Mouse (Mus musculus): ENCODE data around the gene Pheta2. TPM values are rescaled to one million over a fixed set of nuclear protein-coding genes. Genes with fewer than 3 reads are reported as not detected.

Pheta2 gene
- total RNA-seq, 1 experiment from 2014 or later = 13.6 TPM

GRCm38 (mm10) chr15:82341036-82341501 lies 2.3 kb downstream of the Pheta2 start:
- 0 out of 4 replicates have a peak, but pooled peaks of 1 of the 2 experiments have one; percentile 6 for ATAC-seq (replicated peaks in 1 of 2; ENCODE audit: insufficient read depth in 1 of 2, low FRiP score in 2 of 2, low TSS enrichment in 1 of 2, low read depth in 1 of 2, poor library complexity in 2 of 2, severe bottlenecking in 2 of 2)

DNA sequence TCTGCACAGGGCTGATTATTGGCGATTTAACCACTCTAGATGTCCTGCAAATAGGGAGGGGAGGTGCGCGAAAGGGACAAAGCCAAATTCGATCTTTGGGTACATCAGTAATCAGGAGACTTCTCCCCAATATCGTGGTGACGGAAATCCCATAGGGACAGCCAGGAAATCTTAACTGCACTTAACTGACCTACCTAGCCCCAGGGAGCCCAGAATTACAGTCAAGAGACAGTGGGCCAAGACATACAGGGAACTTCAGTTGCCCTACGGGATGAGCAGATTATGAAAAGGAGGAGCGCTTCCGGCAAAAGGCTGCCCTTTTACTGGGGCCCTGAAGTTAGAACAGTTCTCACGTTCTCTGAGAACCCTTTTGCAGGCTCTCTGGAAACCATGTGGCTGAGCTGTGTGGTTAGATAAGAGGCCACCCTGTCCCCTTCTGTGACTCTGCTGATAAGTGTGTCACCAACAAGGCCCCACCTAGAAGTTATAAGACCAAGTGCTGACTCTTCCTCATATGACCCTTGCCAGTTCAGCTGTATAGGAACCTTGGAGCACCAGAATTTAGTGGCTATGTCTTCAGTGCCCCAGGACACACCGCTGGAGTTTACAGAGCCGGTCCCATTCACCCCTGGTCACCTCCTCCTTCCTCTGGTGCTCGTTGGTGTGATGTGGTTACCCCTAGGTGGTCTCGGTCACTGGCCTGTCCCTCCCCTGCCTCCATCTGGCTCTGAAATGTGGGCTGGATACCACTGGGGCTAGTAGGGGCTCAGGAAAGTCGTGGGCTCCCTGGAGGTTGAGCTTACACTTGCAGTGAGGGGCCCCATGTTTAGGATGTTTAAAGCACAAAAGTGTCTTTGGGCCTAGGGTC lies 3.2 kb downstream of the Pheta2 start:
- peak; percentile 34 to 40 for ATAC-seq (replicated peaks in 1 of 2; ENCODE audit: insufficient read depth in 1 of 2, low FRiP score in 2 of 2, low TSS enrichment in 1 of 2, low read depth in 1 of 2, poor library complexity in 2 of 2, severe bottlenecking in 2 of 2)

GRCm38 (mm10) chr15:82342543-82342935 lies 3.8 kb downstream of the Pheta2 start:
- ATAC-seq (replicated peaks in 1 of 2; ENCODE audit: insufficient read depth in 1 of 2, low FRiP score in 2 of 2, low TSS enrichment in 1 of 2, low read depth in 1 of 2, poor library complexity in 2 of 2, severe bottlenecking in 2 of 2) = no peak

GRCm38 (mm10) chr15:82343368-82344287 lies 4.9 kb downstream of the Pheta2 start:
- ATAC-seq (replicated peaks in 1 of 2; ENCODE audit: insufficient read depth in 1 of 2, low FRiP score in 2 of 2, low TSS enrichment in 1 of 2, low read depth in 1 of 2, poor library complexity in 2 of 2, severe bottlenecking in 2 of 2) = no peak

DNA sequence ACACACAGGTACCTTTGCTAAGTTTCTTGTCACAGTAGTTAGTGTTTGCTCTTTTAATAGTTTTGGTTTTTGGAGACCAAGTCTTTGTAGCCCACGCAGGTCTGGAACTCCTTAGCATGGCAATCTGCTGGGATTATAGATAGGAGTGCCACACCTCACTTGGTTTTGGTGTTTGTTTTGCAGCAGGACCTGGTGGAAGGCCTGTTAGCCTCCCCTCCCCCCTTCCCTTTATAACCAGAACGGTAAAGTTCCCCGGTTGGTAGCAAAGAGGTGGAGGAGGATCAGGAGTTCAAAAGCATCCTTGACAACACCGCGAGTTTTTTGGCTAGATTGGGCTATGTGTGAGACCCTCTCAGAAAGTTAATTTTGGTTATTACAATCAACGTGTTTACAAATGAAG lies 6.2 kb downstream of the Pheta2 start:
- ATAC-seq (replicated peaks in 1 of 2; ENCODE audit: insufficient read depth in 1 of 2, low FRiP score in 2 of 2, low TSS enrichment in 1 of 2, low read depth in 1 of 2, poor library complexity in 2 of 2, severe bottlenecking in 2 of 2) = no peak

- ATAC-seq (replicated peaks in 1 of 2; ENCODE audit: insufficient read depth in 1 of 2, low FRiP score in 2 of 2, low TSS enrichment in 1 of 2, low read depth in 1 of 2, poor library complexity in 2 of 2, severe bottlenecking in 2 of 2) = peak; percentile 77 to 83
Measured at GRCm38 (mm10) chr15:82345820-82346470, 7.2 kb downstream of the Pheta2 start.

DNA sequence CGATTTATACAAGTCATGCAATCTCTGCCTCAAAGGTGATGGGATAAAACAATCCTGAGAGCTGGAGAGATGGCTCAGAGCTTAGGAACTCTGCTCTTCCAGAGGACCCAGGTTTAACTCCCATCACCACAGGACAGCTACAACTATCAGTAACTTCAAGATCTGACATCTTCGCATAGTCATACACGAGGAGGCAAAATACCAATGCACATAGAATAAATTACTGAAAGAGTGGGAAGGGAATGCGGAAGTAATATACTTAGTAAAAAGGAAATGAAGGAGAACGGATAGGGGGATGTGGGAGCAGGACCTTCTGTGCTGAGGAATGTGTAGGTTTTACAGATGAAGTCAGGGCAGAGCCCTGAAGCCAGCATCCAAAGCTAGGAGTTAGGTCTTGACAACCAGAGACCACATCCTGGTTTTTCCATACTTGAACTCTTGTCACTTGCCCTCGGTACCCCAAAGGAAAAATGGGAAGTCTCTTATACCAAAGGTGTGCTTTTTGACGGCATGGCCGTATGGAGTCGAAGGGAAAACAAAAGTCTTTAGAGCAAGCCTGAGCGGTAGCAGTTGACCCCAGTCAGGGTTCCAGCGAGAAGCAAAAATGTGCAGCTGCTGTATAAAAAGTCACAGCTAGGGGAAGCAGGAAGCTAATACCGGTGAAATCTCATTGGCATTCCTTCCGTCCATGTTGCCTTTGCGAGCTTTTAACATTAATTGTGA lies 8.0 kb downstream of the Pheta2 start:
- no peak for ATAC-seq (replicated peaks in 1 of 2; ENCODE audit: insufficient read depth in 1 of 2, low FRiP score in 2 of 2, low TSS enrichment in 1 of 2, low read depth in 1 of 2, poor library complexity in 2 of 2, severe bottlenecking in 2 of 2)

GRCm38 (mm10) chr15:82347303-82347676 lies 8.5 kb downstream of the Pheta2 start:
- no peak for ATAC-seq (replicated peaks in 1 of 2; ENCODE audit: insufficient read depth in 1 of 2, low FRiP score in 2 of 2, low TSS enrichment in 1 of 2, low read depth in 1 of 2, poor library complexity in 2 of 2, severe bottlenecking in 2 of 2)

- no peak for ATAC-seq (replicated peaks in 1 of 2; ENCODE audit: insufficient read depth in 1 of 2, low FRiP score in 2 of 2, low TSS enrichment in 1 of 2, low read depth in 1 of 2, poor library complexity in 2 of 2, severe bottlenecking in 2 of 2)
Measured at GRCm38 (mm10) chr15:82347852-82348251, 9.1 kb downstream of the Pheta2 start.

GRCm38 (mm10) chr15:82348258-82348998 lies 9.7 kb downstream of the Pheta2 start:
- ATAC-seq (replicated peaks in 1 of 2; ENCODE audit: insufficient read depth in 1 of 2, low FRiP score in 2 of 2, low TSS enrichment in 1 of 2, low read depth in 1 of 2, poor library complexity in 2 of 2, severe bottlenecking in 2 of 2) = no peak

DNA sequence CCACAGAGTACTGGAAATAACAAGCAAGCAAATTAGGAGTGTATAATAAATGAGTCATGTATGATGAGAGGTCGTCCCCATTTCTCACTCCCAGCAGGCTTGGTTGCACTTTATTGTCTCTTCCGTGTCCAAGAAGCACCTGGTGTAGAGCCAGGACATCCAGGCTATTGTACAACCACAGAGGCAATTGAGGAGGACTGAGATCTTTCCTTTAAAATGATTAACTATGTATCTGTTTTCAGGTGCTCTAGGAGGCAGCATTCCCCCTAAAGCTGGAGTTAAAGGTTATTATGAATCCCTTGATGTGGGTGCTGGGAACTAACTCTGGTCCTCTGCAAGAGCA lies 10.2 kb downstream of the Pheta2 start:
- no peak for ATAC-seq (replicated peaks in 1 of 2; ENCODE audit: insufficient read depth in 1 of 2, low FRiP score in 2 of 2, low TSS enrichment in 1 of 2, low read depth in 1 of 2, poor library complexity in 2 of 2, severe bottlenecking in 2 of 2)

DNA sequence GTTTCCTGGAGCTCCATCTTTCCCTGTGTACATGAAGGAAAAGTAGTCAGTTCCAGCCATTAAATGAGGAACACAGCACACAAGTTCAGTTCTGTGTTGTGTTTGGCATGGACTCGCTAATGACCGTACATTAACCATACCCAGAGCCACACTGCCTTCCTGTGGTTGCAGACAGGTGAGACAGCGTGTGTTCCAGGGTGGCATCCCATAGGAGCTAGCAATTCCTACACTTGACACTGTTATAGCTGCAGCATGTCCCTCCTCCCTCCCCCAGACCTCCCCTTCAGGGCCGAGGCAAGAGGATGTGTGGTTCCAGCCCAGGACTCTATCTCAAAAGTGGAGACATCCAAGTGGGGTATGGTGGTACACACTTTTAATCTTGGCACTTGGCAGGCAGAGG lies 11.6 kb downstream of the Pheta2 start:
- ATAC-seq (replicated peaks in 1 of 2; ENCODE audit: insufficient read depth in 1 of 2, low FRiP score in 2 of 2, low TSS enrichment in 1 of 2, low read depth in 1 of 2, poor library complexity in 2 of 2, severe bottlenecking in 2 of 2) = no peak

GRCm38 (mm10) chr15:82351480-82351879 lies 12.7 kb downstream of the Pheta2 start:
- ATAC-seq (replicated peaks in 1 of 2; ENCODE audit: insufficient read depth in 1 of 2, low FRiP score in 2 of 2, low TSS enrichment in 1 of 2, low read depth in 1 of 2, poor library complexity in 2 of 2, severe bottlenecking in 2 of 2) = no peak

DNA sequence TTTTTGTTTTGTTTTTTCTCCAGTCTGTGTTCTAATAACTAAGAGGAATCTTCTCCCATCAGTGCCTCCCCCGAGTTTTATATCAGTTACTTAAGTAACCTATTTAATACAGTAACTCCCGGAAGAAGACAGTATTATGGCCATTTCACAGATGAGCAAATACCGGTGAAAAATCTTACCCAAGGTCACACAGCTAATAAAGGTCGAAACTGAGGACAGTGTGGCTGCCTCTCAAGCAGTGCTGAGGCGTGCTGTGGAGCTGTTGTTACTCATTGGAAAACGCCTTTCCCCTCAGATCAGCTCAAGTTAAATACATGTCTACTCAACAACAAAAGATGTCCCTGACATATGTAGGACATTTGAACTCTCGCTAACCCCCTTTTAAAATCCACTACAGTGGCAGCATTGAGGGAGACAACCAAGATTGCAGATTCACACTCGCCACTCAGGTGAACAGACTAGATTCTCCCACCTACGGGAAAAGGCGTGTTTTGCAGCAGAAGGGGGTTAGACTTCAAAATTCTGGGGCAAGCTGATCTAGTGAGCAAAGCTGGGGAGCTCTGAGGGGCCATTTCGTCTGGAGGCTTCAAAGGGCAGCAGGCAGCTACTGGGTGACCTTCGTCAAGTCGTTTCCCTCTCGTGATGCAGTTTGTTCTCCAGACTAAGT lies 14.5 kb downstream of the Pheta2 start:
- ATAC-seq (replicated peaks in 1 of 2; ENCODE audit: insufficient read depth in 1 of 2, low FRiP score in 2 of 2, low TSS enrichment in 1 of 2, low read depth in 1 of 2, poor library complexity in 2 of 2, severe bottlenecking in 2 of 2) = no peak

- ATAC-seq (replicated peaks in 1 of 2; ENCODE audit: insufficient read depth in 1 of 2, low FRiP score in 2 of 2, low TSS enrichment in 1 of 2, low read depth in 1 of 2, poor library complexity in 2 of 2, severe bottlenecking in 2 of 2) = peak in 1 of 2 experiments; percentile 6; a peak in 1 of 4 replicates
Measured at GRCm38 (mm10) chr15:82353745-82354113, 15.0 kb downstream of the Pheta2 start.
